Mouse (Mus musculus) heart, postnatal 10 days (tissue): ENCODE results near the gene Gosr2. TPM values are rescaled to one million over a fixed set of nuclear protein-coding genes. Genes with fewer than 3 reads are reported as not detected.
"Not testable (repeated sequence)": the region's sequence is repeated elsewhere in the genome, so short reads cannot be mapped to it uniquely, and the experiment has no call there.

ENCODE experiments used
- DNase-seq, 2 experiments: peaks; one replicate each; pipeline ENCODE4 v3.0.0; 2021
- intact Hi-C: fragments of 180-260 bp; cut with DNase I; formaldehyde crosslinking; loops from one replicate; pipeline ENCODE4 v1.15.1; 2025
- total RNA-seq, 2 experiments: library from RNA; stranded (reverse); gene quantifications; 2 replicates each; pipeline ENCODE4 v1.2.3; 2021

Gene Gosr2
- total RNA-seq, 2 experiments from 2014 or later = 55.5 to 57.3 TPM

- DNase-seq = no peak
These were observed 4.5 kb downstream of the Gosr2 start for GRCm38 (mm10) chr11:103693241-103693640.

GRCm38 (mm10) chr11:103691036-103691435 is 6.7 kb downstream of the Gosr2 start:
- intact Hi-C loops = loop anchor here (10.0 kb wide), 1 partner anchor 336 kb away; no protein-coding TSS in a partner anchor
- DNase-seq = no peak

More at GRCm38 (mm10) chr11:103693241-103693640, 4.5 kb downstream of the Gosr2 start:
- intact Hi-C loops = loop anchor here (10.0 kb wide), 1 partner anchor 338 kb away; no protein-coding TSS in a partner anchor

- intact Hi-C loops = no loop called here
- no peak for DNase-seq
These were observed 8.7 kb downstream of the Gosr2 start for GRCm38 (mm10) chr11:103688980-103689378.

GRCm38 (mm10) chr11:103688271-103688979 is 9.3 kb downstream of the Gosr2 start:
- no peak for DNase-seq
- intact Hi-C loops = no loop called here

GRCm38 (mm10) chr11:103686706-103687105 is 11.0 kb downstream of the Gosr2 start:
- intact Hi-C loops = no loop called here
- no peak for DNase-seq

- intact Hi-C loops = no loop called here
- no peak for DNase-seq
These were observed 12.4 kb downstream of the Gosr2 start for GRCm38 (mm10) chr11:103685261-103685736.

- no peak for DNase-seq
- intact Hi-C loops = no loop called here
These were observed 13.9 kb downstream of the Gosr2 start for GRCm38 (mm10) chr11:103683667-103684334.

GRCm38 (mm10) chr11:103677042-103677441 is 20.7 kb downstream of the Gosr2 start:
- DNase-seq = peak; percentile 46 to 53

GRCm38 (mm10) chr11:103675556-103675955 is 22.1 kb downstream of the Gosr2 start:
- DNase-seq = peak; percentile 43 to 59

More at GRCm38 (mm10) chr11:103677042-103677441, 20.7 kb downstream of the Gosr2 start:
- intact Hi-C loops = not testable (repeated sequence)

GRCm38 (mm10) chr11:103666907-103667426 is 30.7 kb downstream of the Gosr2 start:
- DNase-seq = no peak

More at GRCm38 (mm10) chr11:103675556-103675955, 22.1 kb downstream of the Gosr2 start:
- intact Hi-C loops = loop anchor here (1.0 kb wide), 2 partner anchors 36 to 83 kb away; no protein-coding TSS in a partner anchor

GRCm38 (mm10) chr11:103666181-103666906 is 31.4 kb downstream of the Gosr2 start:
- peak in 1 of 2 experiments; percentile 18 for DNase-seq
- intact Hi-C loops = no loop called here

More at GRCm38 (mm10) chr11:103666907-103667426, 30.7 kb downstream of the Gosr2 start:
- intact Hi-C loops = no loop called here

GRCm38 (mm10) chr11:103665695-103666094 is 32.0 kb downstream of the Gosr2 start:
- intact Hi-C loops = no loop called here
- DNase-seq = no peak

- intact Hi-C loops = no loop called here
These were observed 34.6 kb downstream of the Gosr2 start for GRCm38 (mm10) chr11:103663119-103663518.

GRCm38 (mm10) chr11:103662546-103662945 is 35.2 kb downstream of the Gosr2 start:
- intact Hi-C loops = no loop called here
- no peak for DNase-seq

More at GRCm38 (mm10) chr11:103663119-103663518, 34.6 kb downstream of the Gosr2 start:
- DNase-seq = no peak

- no peak for DNase-seq
- intact Hi-C loops = no loop called here
These were observed 35.8 kb downstream of the Gosr2 start for GRCm38 (mm10) chr11:103661863-103662262.

- no peak for DNase-seq
- intact Hi-C loops = no loop called here
These were observed 39.5 kb downstream of the Gosr2 start for GRCm38 (mm10) chr11:103658189-103658588.

- peak; percentile 58 to 70 for DNase-seq
- intact Hi-C loops = no loop called here
These were observed 41.2 kb downstream of the Gosr2 start for GRCm38 (mm10) chr11:103656520-103656919.

GRCm38 (mm10) chr11:103653359-103653965 is 44.2 kb downstream of the Gosr2 start:
- DNase-seq = no peak
- intact Hi-C loops = no loop called here

- intact Hi-C loops = no loop called here
These were observed 46.3 kb downstream of the Gosr2 start for GRCm38 (mm10) chr11:103651426-103651825.

GRCm38 (mm10) chr11:103649983-103650493 is 47.7 kb downstream of the Gosr2 start:
- intact Hi-C loops = no loop called here
- no peak for DNase-seq

More at GRCm38 (mm10) chr11:103651426-103651825, 46.3 kb downstream of the Gosr2 start:
- no peak for DNase-seq
